Mouse (Mus musculus): Measurements from ENCODE around the gene Edaradd. TPM values are rescaled to one million over a fixed set of nuclear protein-coding genes. Genes with fewer than 3 reads are reported as not detected.
A peak's percentile ranks its signal among the peaks of the same experiment; 100 is the strongest.

Edaradd gene
- total RNA-seq, 1 experiment from 2014 or later = 1.1 TPM

GRCm38 (mm10) chr13:12525678-12526077 lies 5.4 kb upstream of the Edaradd start:
- ATAC-seq (replicated peaks; ENCODE audit: insufficient number of reproducible peaks, low FRiP score, low TSS enrichment, poor library complexity, severe bottlenecking) = no peak

GRCm38 (mm10) chr13:12522346-12522745 lies 2.1 kb upstream of the Edaradd start:
- ATAC-seq (replicated peaks; ENCODE audit: insufficient number of reproducible peaks, low FRiP score, low TSS enrichment, poor library complexity, severe bottlenecking) = no peak

- ATAC-seq (replicated peaks; ENCODE audit: insufficient number of reproducible peaks, low FRiP score, low TSS enrichment, poor library complexity, severe bottlenecking) = no peak
Observed at GRCm38 (mm10) chr13:12519371-12519770, 867 bp downstream of the Edaradd start.

- ATAC-seq (replicated peaks; ENCODE audit: insufficient number of reproducible peaks, low FRiP score, low TSS enrichment, poor library complexity, severe bottlenecking) = no peak
Observed at GRCm38 (mm10) chr13:12511189-12511965, 8.9 kb downstream of the Edaradd start.

- no peak for ATAC-seq (replicated peaks; ENCODE audit: insufficient number of reproducible peaks, low FRiP score, low TSS enrichment, poor library complexity, severe bottlenecking)
Observed at GRCm38 (mm10) chr13:12510032-12510431, 10.2 kb downstream of the Edaradd start.

GRCm38 (mm10) chr13:12507426-12507825 lies 12.8 kb downstream of the Edaradd start:
- ATAC-seq (replicated peaks; ENCODE audit: insufficient number of reproducible peaks, low FRiP score, low TSS enrichment, poor library complexity, severe bottlenecking) = no peak

- ATAC-seq (replicated peaks; ENCODE audit: insufficient number of reproducible peaks, low FRiP score, low TSS enrichment, poor library complexity, severe bottlenecking) = no peak
Observed at GRCm38 (mm10) chr13:12505359-12505758, 14.9 kb downstream of the Edaradd start.

GRCm38 (mm10) chr13:12503238-12503751 lies 16.9 kb downstream of the Edaradd start:
- no peak for ATAC-seq (replicated peaks; ENCODE audit: insufficient number of reproducible peaks, low FRiP score, low TSS enrichment, poor library complexity, severe bottlenecking)

GRCm38 (mm10) chr13:12502665-12503237 lies 17.5 kb downstream of the Edaradd start:
- ATAC-seq (replicated peaks; ENCODE audit: insufficient number of reproducible peaks, low FRiP score, low TSS enrichment, poor library complexity, severe bottlenecking) = no peak

- ATAC-seq (replicated peaks; ENCODE audit: insufficient number of reproducible peaks, low FRiP score, low TSS enrichment, poor library complexity, severe bottlenecking) = 0 out of 2 replicates have a peak, but pooled peaks have one; percentile 31
Observed at GRCm38 (mm10) chr13:12499107-12499506, 21.1 kb downstream of the Edaradd start.

- no peak for ATAC-seq (replicated peaks; ENCODE audit: insufficient number of reproducible peaks, low FRiP score, low TSS enrichment, poor library complexity, severe bottlenecking)
Observed at GRCm38 (mm10) chr13:12497809-12498208, 22.4 kb downstream of the Edaradd start.

GRCm38 (mm10) chr13:12494750-12495149 lies 25.5 kb downstream of the Edaradd start:
- ATAC-seq (replicated peaks; ENCODE audit: insufficient number of reproducible peaks, low FRiP score, low TSS enrichment, poor library complexity, severe bottlenecking) = no peak

- no peak for ATAC-seq (replicated peaks; ENCODE audit: insufficient number of reproducible peaks, low FRiP score, low TSS enrichment, poor library complexity, severe bottlenecking)
Observed at GRCm38 (mm10) chr13:12492515-12492914, 27.7 kb downstream of the Edaradd start.

- no peak for ATAC-seq (replicated peaks; ENCODE audit: insufficient number of reproducible peaks, low FRiP score, low TSS enrichment, poor library complexity, severe bottlenecking)
Observed at GRCm38 (mm10) chr13:12485640-12486039, 34.6 kb downstream of the Edaradd start.

GRCm38 (mm10) chr13:12485197-12485596 lies 35.0 kb downstream of the Edaradd start:
- ATAC-seq (replicated peaks; ENCODE audit: insufficient number of reproducible peaks, low FRiP score, low TSS enrichment, poor library complexity, severe bottlenecking) = no peak

- no peak for ATAC-seq (replicated peaks; ENCODE audit: insufficient number of reproducible peaks, low FRiP score, low TSS enrichment, poor library complexity, severe bottlenecking)
Observed at GRCm38 (mm10) chr13:12479802-12480201, 40.4 kb downstream of the Edaradd start.

GRCm38 (mm10) chr13:12478301-12478700 lies 41.9 kb downstream of the Edaradd start:
- no peak for ATAC-seq (replicated peaks; ENCODE audit: insufficient number of reproducible peaks, low FRiP score, low TSS enrichment, poor library complexity, severe bottlenecking)

- ATAC-seq (replicated peaks; ENCODE audit: insufficient number of reproducible peaks, low FRiP score, low TSS enrichment, poor library complexity, severe bottlenecking) = no peak
Observed at GRCm38 (mm10) chr13:12476886-12477285, 43.4 kb downstream of the Edaradd start.

- ATAC-seq (replicated peaks; ENCODE audit: insufficient number of reproducible peaks, low FRiP score, low TSS enrichment, poor library complexity, severe bottlenecking) = no peak
Observed at GRCm38 (mm10) chr13:12475239-12475638, 45.0 kb downstream of the Edaradd start.

Data from monocyte, adult 5-6 weeks (primary cell).